Mouse (Mus musculus): ENCODE measurements around the gene T.
"Not testable (repeated sequence)": the region's sequence is repeated elsewhere in the genome, so short reads cannot be mapped to it uniquely, and the experiment has no call there.

T gene

DNA sequence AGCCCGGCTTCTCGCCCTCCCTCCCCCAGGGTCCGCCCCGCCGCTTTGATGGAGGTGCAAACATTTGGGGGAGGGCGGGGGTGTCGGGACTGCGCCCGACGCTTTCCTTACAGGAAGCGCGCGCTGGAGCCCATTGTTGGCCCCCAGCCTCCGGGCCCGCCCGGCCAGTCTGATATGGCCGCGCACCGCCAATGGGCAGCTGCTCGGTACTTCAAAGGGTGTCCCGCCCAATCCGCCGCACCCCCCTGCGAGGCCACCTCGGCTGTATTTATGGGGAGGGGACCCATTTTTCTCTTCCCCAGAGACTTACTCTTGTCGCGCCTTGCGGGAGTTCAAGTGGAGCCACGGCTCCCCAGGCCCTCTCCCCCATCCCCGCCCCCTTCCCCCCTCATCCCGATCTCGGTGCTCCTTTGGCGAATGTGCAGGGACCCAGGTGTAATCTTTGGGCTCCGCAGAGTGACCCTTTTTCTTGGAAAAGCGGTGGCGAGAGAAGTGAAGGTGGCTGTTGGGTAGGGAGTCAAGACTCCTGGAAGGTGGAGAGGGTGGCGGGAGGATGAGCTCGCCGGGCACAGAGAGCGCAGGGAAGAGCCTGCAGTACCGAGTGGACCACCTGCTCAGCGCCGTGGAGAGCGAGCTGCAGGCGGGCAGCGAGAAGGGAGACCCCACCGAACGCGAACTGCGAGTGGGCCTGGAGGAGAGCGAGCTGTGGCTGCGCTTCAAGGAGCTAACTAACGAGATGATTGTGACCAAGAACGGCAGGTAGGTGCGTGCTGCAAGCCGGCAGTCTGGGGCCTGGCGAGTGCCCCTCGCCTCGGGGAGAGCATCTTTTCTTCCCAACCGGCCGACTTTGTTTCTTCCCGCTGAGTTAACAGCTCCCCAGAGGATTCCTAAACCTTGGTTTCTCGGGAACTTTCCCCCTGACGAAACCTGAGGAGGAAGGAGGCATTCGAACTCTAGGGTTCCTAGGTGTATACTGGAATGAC is at the start of gene T:
Gene T (plus strand): TSS at position 446 of the 983 bp plus-strand sequence.
- DNase-seq (ENCODE audit: low spot score): no peak

DNA sequence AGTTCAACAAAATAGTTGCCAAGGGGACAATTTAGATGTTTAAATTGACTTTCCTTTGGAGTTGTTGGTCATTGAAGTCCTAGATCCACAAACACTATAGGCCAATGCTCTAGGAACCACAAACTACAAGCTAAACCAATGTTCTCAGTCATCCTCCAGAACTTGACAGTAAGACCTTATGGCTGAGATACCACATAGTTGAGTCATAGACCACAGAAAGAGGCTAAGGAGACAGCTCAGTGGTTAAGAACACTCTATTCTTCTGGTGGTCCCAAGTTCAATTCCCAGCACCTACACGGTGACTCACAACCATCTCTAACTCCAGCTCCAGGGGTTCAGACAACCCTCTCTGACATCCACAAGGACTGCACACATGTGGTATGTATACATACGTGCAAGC is 48.8 kb upstream of the T start:
- no peak for DNase-seq (ENCODE audit: low spot score)

GRCm38 (mm10) chr17:8388463-8388862 is 45.8 kb upstream of the T start:
- no peak for DNase-seq (ENCODE audit: low spot score)

DNA sequence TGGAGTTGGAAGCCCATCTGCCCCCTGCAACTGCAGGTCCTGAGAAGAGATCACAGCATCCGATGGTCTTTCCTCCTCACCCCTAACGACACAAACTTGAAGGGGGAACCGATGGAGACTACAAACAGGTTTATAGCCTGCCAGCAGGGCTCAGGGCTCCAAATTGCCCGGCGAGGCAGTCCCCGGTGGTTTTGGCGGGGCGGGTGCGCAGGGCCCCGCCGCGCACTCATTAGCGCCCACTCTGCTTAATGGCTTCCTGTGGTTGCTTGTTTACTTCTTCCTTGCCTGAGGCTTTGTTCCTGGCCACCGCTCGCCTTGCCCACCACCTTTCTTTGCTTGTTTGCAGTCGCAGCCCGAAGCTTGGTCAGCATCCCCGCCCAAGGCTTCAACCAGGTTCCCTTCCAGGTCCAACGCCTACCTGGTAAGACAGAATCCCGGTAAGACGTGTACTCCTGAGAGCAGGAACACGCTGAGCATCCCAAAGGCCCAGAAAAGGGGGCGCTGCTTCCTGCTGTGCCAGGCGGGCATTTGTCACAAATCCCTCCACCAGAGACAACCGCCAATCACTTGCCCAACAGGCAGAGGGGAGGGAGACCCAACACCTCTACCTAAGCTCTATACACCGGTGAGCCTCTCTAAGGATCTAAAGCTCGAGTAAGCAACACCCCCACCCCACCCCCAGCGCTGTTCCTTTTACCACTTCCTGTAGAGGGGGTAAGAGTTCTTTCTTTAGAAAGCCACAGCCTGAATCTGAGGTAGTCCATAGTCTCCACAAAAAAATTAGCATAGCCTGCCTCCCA is 45.0 kb upstream of the T start:
- DNase-seq (ENCODE audit: low spot score): no peak

DNA sequence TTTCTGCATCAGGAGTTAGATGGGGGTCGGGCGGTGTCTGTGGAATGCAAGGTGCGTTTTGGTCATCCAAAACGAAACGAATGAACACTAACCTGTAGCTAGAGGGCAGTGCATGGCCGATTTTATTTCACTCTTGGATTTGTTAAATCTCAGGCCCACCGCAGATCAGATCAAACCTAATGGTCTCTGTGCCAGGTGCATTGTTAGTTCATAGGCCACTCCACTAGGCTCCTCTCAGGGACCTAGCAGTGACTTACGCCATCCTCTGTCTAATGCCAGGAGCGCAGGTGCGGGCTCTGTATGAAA is 44.5 kb upstream of the T start:
- DNase-seq (ENCODE audit: low spot score): no peak

- DNase-seq (ENCODE audit: low spot score): no peak
These were observed 43.7 kb upstream of the T start for GRCm38 (mm10) chr17:8390487-8390886.

GRCm38 (mm10) chr17:8396371-8396770 is 37.9 kb upstream of the T start:
- DNase-seq (ENCODE audit: low spot score): no peak

GRCm38 (mm10) chr17:8397946-8398345 is 36.3 kb upstream of the T start:
- DNase-seq (ENCODE audit: low spot score): no peak

GRCm38 (mm10) chr17:8403932-8404331 is 30.3 kb upstream of the T start:
- DNase-seq (ENCODE audit: low spot score): not testable (repeated sequence)

DNA sequence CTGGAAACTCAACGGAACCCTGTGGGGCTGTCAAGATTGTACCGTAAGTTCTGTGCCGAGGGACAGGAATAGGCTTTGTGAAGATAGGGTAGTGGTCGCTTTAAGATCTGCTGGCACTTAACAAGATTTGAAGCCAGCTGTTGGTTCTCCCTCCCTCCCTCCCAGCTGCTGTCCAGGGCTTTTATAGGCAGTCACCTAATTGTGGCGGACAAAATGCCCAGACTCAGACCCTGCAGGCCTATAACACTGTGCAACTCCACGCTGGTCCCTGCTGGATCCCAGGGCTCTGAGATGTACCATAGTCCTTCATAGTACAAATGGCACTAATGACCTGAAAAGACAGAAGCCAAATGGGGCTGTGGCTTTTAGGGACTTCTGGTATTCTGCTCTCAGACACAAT is 27.9 kb upstream of the T start:
- DNase-seq (ENCODE audit: low spot score): no peak

DNA sequence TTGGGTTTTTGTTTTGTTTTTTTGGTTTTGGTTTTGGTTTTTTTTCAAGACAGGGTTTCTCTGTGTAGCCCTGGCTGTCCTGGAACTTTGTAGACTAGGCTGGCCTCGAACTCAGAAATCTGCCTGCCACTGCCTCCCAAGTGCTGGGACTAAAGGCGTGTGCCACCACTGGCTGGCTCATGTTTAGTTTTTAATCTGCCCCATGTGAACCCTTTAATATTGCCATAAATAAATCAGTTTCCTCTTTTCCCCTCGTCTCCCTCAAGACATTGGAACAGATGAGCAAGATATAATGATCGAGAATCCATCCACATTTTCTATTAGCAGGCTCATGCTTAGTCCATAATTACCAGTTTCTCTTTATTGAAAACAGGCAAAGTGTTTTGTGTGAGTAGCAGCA is 26.2 kb upstream of the T start:
- not testable (repeated sequence) for DNase-seq (ENCODE audit: low spot score)

GRCm38 (mm10) chr17:8408589-8409295 is 25.5 kb upstream of the T start:
- DNase-seq (ENCODE audit: low spot score): peak; percentile 87

- peak; percentile 31 for DNase-seq (ENCODE audit: low spot score)
These were observed 23.9 kb upstream of the T start for GRCm38 (mm10) chr17:8410330-8410729.

- DNase-seq (ENCODE audit: low spot score): peak; percentile 78
These were observed 20.6 kb upstream of the T start for GRCm38 (mm10) chr17:8413656-8414055.

- peak; percentile 22 for DNase-seq (ENCODE audit: low spot score)
These were observed 18.7 kb upstream of the T start for GRCm38 (mm10) chr17:8415533-8415932.

GRCm38 (mm10) chr17:8416865-8417264 is 17.4 kb upstream of the T start:
- peak; percentile 45 for DNase-seq (ENCODE audit: low spot score)

GRCm38 (mm10) chr17:8420739-8421138 is 13.5 kb upstream of the T start:
- DNase-seq (ENCODE audit: low spot score): no peak

GRCm38 (mm10) chr17:8421517-8421916 is 12.7 kb upstream of the T start:
- no peak for DNase-seq (ENCODE audit: low spot score)

DNA sequence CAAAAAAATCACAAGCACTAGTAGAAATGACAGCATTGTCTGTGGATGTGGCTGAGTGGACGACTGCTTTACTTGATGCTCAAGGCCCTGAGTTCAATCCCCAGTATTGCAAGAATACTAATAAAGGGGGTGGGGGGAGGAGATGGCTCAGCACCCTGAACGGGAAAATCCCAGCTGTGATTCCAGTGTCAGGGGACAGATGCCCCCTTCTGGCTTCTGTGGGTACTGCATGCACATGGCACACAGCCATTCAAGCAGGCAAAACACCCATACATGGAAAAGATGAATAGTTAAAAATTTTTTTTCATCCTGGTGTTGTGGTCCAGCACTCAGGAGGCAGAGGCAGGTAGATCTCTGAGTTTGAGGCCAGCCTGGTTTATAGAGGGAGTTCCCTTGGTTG is 10.9 kb upstream of the T start:
- no peak for DNase-seq (ENCODE audit: low spot score)

- DNase-seq (ENCODE audit: low spot score): no peak
These were observed 4.8 kb upstream of the T start for GRCm38 (mm10) chr17:8429436-8429835.

- no peak for DNase-seq (ENCODE audit: low spot score)
These were observed 4.3 kb upstream of the T start for GRCm38 (mm10) chr17:8429896-8430295.

DNA sequence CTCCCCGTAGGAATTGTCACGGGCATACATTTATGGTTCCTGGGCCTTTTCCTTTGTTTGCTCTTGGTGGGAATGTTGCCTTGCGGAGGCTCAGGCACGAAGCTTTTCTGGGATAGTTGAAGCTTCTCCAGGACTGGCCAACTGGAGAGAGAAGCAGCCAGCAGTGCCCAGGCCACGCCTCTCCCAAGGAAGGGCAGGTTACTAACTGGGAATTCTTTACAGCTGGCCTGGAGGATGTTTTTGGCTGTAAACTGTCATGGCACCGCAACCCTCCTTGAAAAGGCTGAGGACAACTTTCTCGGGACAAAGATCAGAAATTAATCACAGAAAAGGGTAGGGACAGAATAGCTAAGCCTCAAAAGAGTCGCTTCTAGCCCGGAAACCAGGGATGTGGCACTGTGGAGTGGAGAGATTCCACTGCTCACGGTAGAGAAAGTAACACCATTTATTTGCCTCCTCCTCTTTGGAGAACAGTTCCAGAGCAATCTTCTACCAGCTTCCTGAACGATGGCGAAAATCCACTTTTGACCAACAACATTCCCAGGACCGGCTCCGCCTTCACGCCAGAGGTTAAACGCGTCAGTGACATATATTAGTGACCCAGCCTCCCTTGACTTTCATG is 1.9 kb upstream of the T start:
- DNase-seq (ENCODE audit: low spot score): no peak

Data from yolk sac, embryonic 10.5 days (tissue).